Mouse (Mus musculus) G1E (cell line): ENCODE data around the gene Rplp2.

ENCODE experiments used
- CTCF ChIP-seq: IDR thresholded peaks from 2 replicates; pipeline ENCODE4 v1.5.1; 2012; ENCODE audit warnings: low read depth, low read length, inconsistent platforms, mixed read lengths
- GATA1 ChIP-seq: IDR thresholded peaks from 2 replicates; pipeline ENCODE4 v1.6.1; 2012; ENCODE audit warnings: borderline replicate concordance, low read length, inconsistent platforms, mixed read lengths
- GATA2 ChIP-seq: IDR thresholded peaks from 2 replicates; pipeline ENCODE4 v1.6.1; 2012; ENCODE audit warnings: low read depth, low read length, inconsistent platforms, borderline replicate concordance

DNA sequence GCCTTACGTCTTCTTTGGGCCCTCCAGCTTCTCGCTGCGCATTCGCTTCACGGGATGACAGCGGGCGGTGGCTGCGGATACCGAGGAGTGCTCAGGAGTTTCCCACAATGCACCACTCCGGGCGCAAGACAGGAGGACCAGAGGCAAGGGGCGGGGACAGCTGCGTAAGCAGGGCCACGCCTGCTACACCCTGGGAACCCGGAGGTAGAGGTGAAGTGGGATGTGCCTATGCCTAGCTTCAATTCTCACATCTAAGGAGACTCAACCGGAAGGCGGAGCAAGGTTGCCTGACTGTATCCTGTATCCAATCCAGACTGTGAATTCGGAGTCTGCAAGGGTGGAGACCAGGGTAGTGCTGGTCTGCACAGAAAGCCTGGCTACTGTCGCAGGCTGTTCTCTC is 17.9 kb upstream of the Rplp2 start, which contains the start of gene Cend1:
- TF ChIP-seq GATA2 (no peak), CTCF (no peak), GATA1 (no peak)
